ENCODE assay signal across 8 mouse cellular contexts in the genomic region with DNA sequence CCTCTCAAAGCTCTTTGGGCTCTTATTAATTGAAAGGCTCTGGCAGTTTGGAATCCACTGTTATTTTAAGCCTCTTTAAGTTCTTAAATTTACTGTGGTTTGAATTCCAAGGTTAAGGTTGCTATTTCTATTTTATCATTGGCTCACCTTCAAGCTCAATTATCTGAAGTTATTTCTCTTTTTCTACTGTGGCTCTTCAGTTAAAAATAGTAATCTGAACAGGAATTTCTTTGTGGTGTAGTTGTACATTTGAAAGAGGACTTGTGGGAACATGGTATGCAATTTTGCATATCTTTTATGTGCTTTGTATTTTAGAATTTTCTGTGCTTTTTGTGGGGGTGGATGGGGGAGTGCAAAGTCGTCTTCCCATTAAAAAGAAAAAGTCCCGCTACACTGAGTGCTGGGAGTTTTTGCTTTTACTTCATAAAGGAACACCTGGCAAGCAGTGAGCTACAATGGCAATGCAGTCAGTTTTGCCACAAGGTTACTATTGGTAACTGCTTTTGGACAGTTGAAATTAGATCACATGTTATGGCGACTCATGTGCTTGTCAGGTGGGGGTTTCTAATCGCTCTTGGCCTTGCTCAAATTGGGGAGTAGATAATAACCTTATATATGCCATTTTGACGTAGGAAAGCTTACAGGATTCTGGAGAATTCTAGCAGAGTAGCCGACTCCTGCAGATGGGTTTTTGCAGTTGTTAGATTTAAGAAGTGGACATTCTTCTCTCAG. TPM values are rescaled to one million over a fixed set of nuclear protein-coding genes. Genes with fewer than 3 reads are reported as not detected.
DNase-seq lines count a peak whose midpoint lies in the region; ATAC-seq and TF ChIP-seq lines count a peak whose summit lies in the region.

No protein-coding gene starts in this region.

- TF ChIP-seq POLR2A in bone marrow macrophage, adult 2 months (IDR thresholded peaks at IDR 0.05; ENCODE audit: borderline replicate concordance, low read depth, low read length): no peak

- H3K4me3 ChIP-seq in bone marrow macrophage, adult 2 months (ENCODE audit: insufficient read depth, low read length): peak overlapping the region; percentile 24; the same call in 1 of the 2 replicates
- H3K4me3 ChIP-seq in hindbrain, embryonic 16.5 days (ENCODE audit: low read length): no peak overlapping the region
- H3K4me3 ChIP-seq in midbrain, embryonic 15.5 days: peak overlapping the region; percentile 70; the same call in 1 of the 2 replicates

- H3K4me2 ChIP-seq in hindbrain, embryonic 16.5 days (ENCODE audit: low read length): peak overlapping the region; percentile 60
- H3K4me2 ChIP-seq in midbrain, embryonic 15.5 days: peak overlapping the region; percentile 79

- H3K27ac ChIP-seq in bone marrow macrophage, adult 2 months (ENCODE audit: insufficient read depth, low read depth, low read length): no peak overlapping the region
- H3K27ac ChIP-seq in hindbrain, embryonic 16.5 days (ENCODE audit: low read depth, low read length): no peak overlapping the region
- no peak overlapping the region for H3K27ac ChIP-seq in midbrain, embryonic 15.5 days

- H3K36me3 ChIP-seq in hindbrain, embryonic 16.5 days (ENCODE audit: control insufficient read depth, insufficient read depth, low read length): peaks cover 2% of the 10 kb centered on the region; the same call in 1 of the 2 replicates
- H3K36me3 ChIP-seq in midbrain, embryonic 15.5 days (replicated peaks): 0 out of 2 replicates have a peak, but pooled peaks cover 2% of the 10 kb centered on the region

- H3K27me3 ChIP-seq in hindbrain, embryonic 16.5 days (replicated peaks; ENCODE audit: control insufficient read depth, insufficient read depth, low read length): no peaks in the 10 kb centered on the region
- H3K27me3 ChIP-seq in midbrain, embryonic 15.5 days (replicated peaks): no peaks in the 10 kb centered on the region

- 55% methylated on average over 6 of the region's 6 CpGs for WGBS in hindbrain, embryonic 16.5 days
- 59% methylated on average over 6 of the region's 6 CpGs for WGBS in midbrain, embryonic 15.5 days

- peak; percentile 13 for DNase-seq in kidney, adult 9 months
- no peak for DNase-seq in kidney, adult 11 months
- DNase-seq in thymus, postnatal 25 days: no peak
- no peak for DNase-seq in right cerebral cortex, postnatal 4 days
- DNase-seq in left cerebral cortex, adult 18-20 months (ENCODE audit: low spot score in 2 of 2): no peak

- no peak overlapping the region for H3K9ac ChIP-seq in hindbrain, embryonic 16.5 days (ENCODE audit: low read depth, low read length)
- H3K9ac ChIP-seq in midbrain, embryonic 15.5 days: no peak overlapping the region

- ATAC-seq in hindbrain, embryonic 16.5 days: no peak
- ATAC-seq in midbrain, embryonic 15.5 days (replicated peaks): no peak

- H3K9me3 ChIP-seq in hindbrain, embryonic 16.5 days (ENCODE audit: control insufficient read depth, low read length): no peaks in the 10 kb centered on the region
- H3K9me3 ChIP-seq in midbrain, embryonic 15.5 days: no peaks in the 10 kb centered on the region

- TF ChIP-seq CTCF in bone marrow macrophage, adult 2 months (IDR thresholded peaks at IDR 0.05; ENCODE audit: low read depth, low read length): no peak

- H3K4me1 ChIP-seq in bone marrow macrophage, adult 2 months (ENCODE audit: control insufficient read depth, insufficient read depth, low read length): peaks cover 22% of the 10 kb centered on the region
- peaks cover 34% of the 10 kb centered on the region for H3K4me1 ChIP-seq in hindbrain, embryonic 16.5 days (ENCODE audit: control insufficient read depth, insufficient read depth, low read depth, low read length)
- H3K4me1 ChIP-seq in midbrain, embryonic 15.5 days: peaks cover 48% of the 10 kb centered on the region

RNA-seq across cellular contexts. Expression of a gene that starts 2.6 kb away (rescaled TPM):
- polyA plus RNA-seq in bone marrow macrophage, adult 2 months (2012; ENCODE audit: insufficient read depth, insufficient read length, missing spikeins): 31.7 and 36.3 TPM in 2 replicates
- 7.8 and 9.0 TPM in 2 replicates for polyA plus RNA-seq in hindbrain, embryonic 16.5 days (2015; fragmentation: Nextera tagmentation; extraction: Ambion mirVana)
- polyA plus RNA-seq in midbrain, embryonic 15.5 days (2015; fragmentation: Nextera tagmentation; extraction: Ambion mirVana): 13.7 and 14.9 TPM in 2 replicates
- total RNA-seq in left cerebral cortex, adult 18-20 months (2021): 10 to 100 TPM; 34.6 to 36.5 TPM

RNA-seq across cellular contexts. Expression of a gene that starts 57.1 kb away (rescaled TPM):
- polyA plus RNA-seq in bone marrow macrophage, adult 2 months (2012; ENCODE audit: insufficient read depth, insufficient read length, missing spikeins): 33.0 and 38.6 TPM in 2 replicates
- polyA plus RNA-seq in hindbrain, embryonic 16.5 days (2015; fragmentation: Nextera tagmentation; extraction: Ambion mirVana): 23.9 and 25.5 TPM in 2 replicates
- 24.6 and 24.7 TPM in 2 replicates for polyA plus RNA-seq in midbrain, embryonic 15.5 days (2015; fragmentation: Nextera tagmentation; extraction: Ambion mirVana)
- total RNA-seq in left cerebral cortex, adult 18-20 months (2021): 10 to 100 TPM; 53.5 to 56.9 TPM
